Mouse (Mus musculus): ENCODE data around the gene Sag.

DNA sequence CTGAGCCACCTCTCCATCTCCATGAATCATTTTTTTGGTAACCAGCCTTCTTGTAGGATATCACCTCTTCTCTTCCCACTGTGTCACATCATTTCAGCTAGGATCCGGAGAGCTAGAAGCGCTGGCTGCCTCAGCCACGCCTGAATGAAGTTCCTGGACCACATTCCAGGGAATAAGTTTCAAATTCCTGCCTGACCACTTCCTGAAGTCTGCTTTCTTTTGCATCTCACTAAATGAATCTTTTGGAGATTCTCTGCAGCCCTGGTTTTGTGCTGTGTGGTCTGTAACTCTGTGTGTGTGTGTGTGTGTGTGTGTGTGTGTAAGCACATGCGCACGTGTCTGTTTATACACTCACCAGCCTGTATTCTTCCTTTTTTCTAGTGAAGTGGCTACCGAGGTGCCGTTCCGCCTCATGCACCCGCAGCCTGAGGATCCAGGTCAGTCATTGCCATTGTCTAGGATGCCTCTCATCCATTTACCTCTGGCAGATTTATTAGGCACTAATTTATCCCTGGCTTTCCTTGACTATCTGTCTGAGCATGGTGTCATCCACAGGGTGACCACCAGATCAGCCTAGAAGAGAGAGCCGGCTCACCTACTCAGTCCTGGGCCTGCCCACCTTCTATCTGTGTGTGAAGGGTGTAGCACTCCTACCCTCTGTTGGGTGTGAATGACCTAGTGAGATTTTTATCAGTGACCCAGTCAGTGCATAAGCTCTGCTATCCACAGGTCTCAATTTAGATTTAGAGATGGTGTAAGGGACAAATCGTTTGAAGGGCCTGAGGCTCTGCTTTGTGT lies 37.1 kb downstream of the Sag start:
- TF ChIP-seq USF1 (IDR thresholded peaks at IDR 0.05; ENCODE audit: low read depth), result no peak
- no peak for TF ChIP-seq CTCF (IDR thresholded peaks at IDR 0.05; ENCODE audit: control insufficient read depth, insufficient read depth, insufficient read length)
- TF ChIP-seq CEBPB (IDR thresholded peaks at IDR 0.05; ENCODE audit: low read depth), result no peak
- TF ChIP-seq FOSL1 (IDR thresholded peaks at IDR 0.05; ENCODE audit: insufficient read depth, low read length, poor library complexity, severe bottlenecking), result no peak
